Mouse (Mus musculus): Measurements from ENCODE around the gene Nkx2-3. TPM values are rescaled to one million over a fixed set of nuclear protein-coding genes. Genes with fewer than 3 reads are reported as not detected.

The Nkx2-3 gene
- total RNA-seq, 2 experiments from 2014 or later = not detected

Small RNAs within 50 kb of the gene (microRNA-seq; reads per million reads assigned to microRNA genes)
- 0 reads per million in 2 experiments for gene Gm22646

Other genes with a start within 250 kb of the Nkx2-3 start
- gene Hpse2, start 224.0 kb upstream of the Nkx2-3 start, total RNA-seq (2021) = 1 to 10 TPM in 1 of 2 experiments, under 1 TPM in 1; 0.71 to 1.4 TPM
- under 1 TPM; 0.10 to 0.11 TPM for gene Cnnm1, start 171.9 kb upstream of the Nkx2-3 start, total RNA-seq (2021)
- gene Got1, start 87.7 kb upstream of the Nkx2-3 start, total RNA-seq (2021) = 100 to 1,000 TPM; 341 to 353 TPM
- 10 to 100 TPM; 23.3 to 24.0 TPM for gene Slc25a28, start 62.6 kb downstream of the Nkx2-3 start, total RNA-seq (2021)
- gene Entpd7, start 77.3 kb downstream of the Nkx2-3 start, total RNA-seq (2021) = 1 to 10 TPM; 6.5 to 6.9 TPM
- gene Cutc, start 140.7 kb downstream of the Nkx2-3 start, total RNA-seq (2021) = 1 to 10 TPM; 8.2 to 8.3 TPM
- 10 to 100 TPM; 35.7 to 36.0 TPM for gene Cox15, start 140.7 kb downstream of the Nkx2-3 start, total RNA-seq (2021)
- not detected for gene Abcc2, start 169.9 kb downstream of the Nkx2-3 start, total RNA-seq (2021)

All from heart, postnatal 4 days (tissue).